Mouse (Mus musculus) myocyte (in vitro differentiated cells): ENCODE data around the gene Hoxd8. TPM values are rescaled to one million over a fixed set of nuclear protein-coding genes. Genes with fewer than 3 reads are reported as not detected.

ENCODE experiments used
- H3K27me3 ChIP-seq: one replicate; pipeline ENCODE4 v1.6.1; 2011; ENCODE audit not compliant: control insufficient read depth, insufficient read depth, insufficient read length
- H3K36me3 ChIP-seq: one replicate; pipeline ENCODE4 v1.6.1; 2011; ENCODE audit not compliant: control insufficient read depth, insufficient read depth
- H3K4me2 ChIP-seq: one replicate; pipeline ENCODE4 v1.6.1; 2011; ENCODE audit warnings: low read depth, control low read depth
- H3K4me3 ChIP-seq: one replicate; pipeline ENCODE4 v1.5.1; 2011; ENCODE audit warnings: mild to moderate bottlenecking, control low read depth, moderate library complexity
- H3K79me2 ChIP-seq: one replicate; pipeline ENCODE4 v1.6.1; 2011; ENCODE audit not compliant: control insufficient read depth, insufficient read depth
- H3ac ChIP-seq: one replicate; pipeline ENCODE4 v1.6.1; 2011; ENCODE audit not compliant: control insufficient read depth, insufficient read length
- CEBPB ChIP-seq: IDR thresholded peaks from 2 replicates; pipeline ENCODE4 v1.6.1; 2011; ENCODE audit warnings: mild to moderate bottlenecking, moderate library complexity; ENCODE audit not compliant: poor library complexity, insufficient read depth, severe bottlenecking
- E2F4 ChIP-seq: IDR thresholded peaks from one replicate; pipeline ENCODE4 v1.6.1; 2011; ENCODE audit warnings: mild to moderate bottlenecking, control low read depth, moderate library complexity; ENCODE audit not compliant: insufficient read depth
- MAX ChIP-seq: IDR thresholded peaks from one replicate; pipeline ENCODE4 v1.6.1; 2011; ENCODE audit warnings: low read depth, mild to moderate bottlenecking, control low read depth
- MYOD1 ChIP-seq, 3 experiments: IDR thresholded peaks; one replicate each; pipeline ENCODE4 v1.6.1; 2011; ENCODE audit warnings: control low read depth in 2 of 3, low read depth in 2 of 3, mild to moderate bottlenecking in 2 of 3, moderate library complexity in 1 of 3; ENCODE audit not compliant: insufficient read length in 2 of 3, control insufficient read depth in 1 of 3
- MYOG ChIP-seq, 3 experiments: IDR thresholded peaks; one replicate each; pipeline ENCODE4 v1.6.1; 2011; ENCODE audit warnings: control low read depth in 2 of 3, low read depth in 2 of 3, mild to moderate bottlenecking in 2 of 3; ENCODE audit not compliant: insufficient read length in 2 of 3, control insufficient read depth in 1 of 3, insufficient read depth in 1 of 3
- POLR2A ChIP-seq: IDR thresholded peaks from one replicate; pipeline ENCODE4 v1.6.1; 2011; ENCODE audit warnings: low read depth, mild to moderate bottlenecking, control low read depth, moderate library complexity; ENCODE audit not compliant: insufficient read length
- POLR2AphosphoS2 ChIP-seq: IDR thresholded peaks from one replicate; pipeline ENCODE4 v1.6.1; 2011; ENCODE audit warnings: low read depth, control low read depth; ENCODE audit not compliant: insufficient read length
- REST ChIP-seq: IDR thresholded peaks from one replicate; pipeline ENCODE4 v1.6.1; 2011; ENCODE audit warnings: mild to moderate bottlenecking, control low read depth, moderate library complexity; ENCODE audit not compliant: insufficient read depth, insufficient read length
- SRF ChIP-seq: IDR thresholded peaks from one replicate; pipeline ENCODE4 v1.6.1; 2011; ENCODE audit warnings: low read depth; ENCODE audit not compliant: control insufficient read depth, insufficient read length
- TCF12 ChIP-seq: IDR thresholded peaks from one replicate; pipeline ENCODE4 v1.6.1; 2011; ENCODE audit warnings: mild to moderate bottlenecking, control low read depth; ENCODE audit not compliant: poor library complexity, insufficient read depth, severe bottlenecking
- TCF3 ChIP-seq: IDR thresholded peaks from one replicate; pipeline ENCODE4 v1.6.1; 2011; ENCODE audit warnings: low read depth, control low read depth; ENCODE audit not compliant: insufficient read length
- USF1 ChIP-seq: IDR thresholded peaks from one replicate; pipeline ENCODE4 v1.6.1; 2011; ENCODE audit warnings: low read depth, mild to moderate bottlenecking, control low read depth, moderate library complexity
- polyA plus RNA-seq: library from polyadenylated mRNA; unstranded; fragments of >200 nt; fragmentation: generic; extraction: Trizol; gene quantifications from one replicate; pipeline ENCODE4 v1.2.1, GENCODE M21; 2012; ENCODE audit warnings: missing spikeins

The Hoxd8 gene
- polyA plus RNA-seq, 1 experiment = not detected

DNA sequence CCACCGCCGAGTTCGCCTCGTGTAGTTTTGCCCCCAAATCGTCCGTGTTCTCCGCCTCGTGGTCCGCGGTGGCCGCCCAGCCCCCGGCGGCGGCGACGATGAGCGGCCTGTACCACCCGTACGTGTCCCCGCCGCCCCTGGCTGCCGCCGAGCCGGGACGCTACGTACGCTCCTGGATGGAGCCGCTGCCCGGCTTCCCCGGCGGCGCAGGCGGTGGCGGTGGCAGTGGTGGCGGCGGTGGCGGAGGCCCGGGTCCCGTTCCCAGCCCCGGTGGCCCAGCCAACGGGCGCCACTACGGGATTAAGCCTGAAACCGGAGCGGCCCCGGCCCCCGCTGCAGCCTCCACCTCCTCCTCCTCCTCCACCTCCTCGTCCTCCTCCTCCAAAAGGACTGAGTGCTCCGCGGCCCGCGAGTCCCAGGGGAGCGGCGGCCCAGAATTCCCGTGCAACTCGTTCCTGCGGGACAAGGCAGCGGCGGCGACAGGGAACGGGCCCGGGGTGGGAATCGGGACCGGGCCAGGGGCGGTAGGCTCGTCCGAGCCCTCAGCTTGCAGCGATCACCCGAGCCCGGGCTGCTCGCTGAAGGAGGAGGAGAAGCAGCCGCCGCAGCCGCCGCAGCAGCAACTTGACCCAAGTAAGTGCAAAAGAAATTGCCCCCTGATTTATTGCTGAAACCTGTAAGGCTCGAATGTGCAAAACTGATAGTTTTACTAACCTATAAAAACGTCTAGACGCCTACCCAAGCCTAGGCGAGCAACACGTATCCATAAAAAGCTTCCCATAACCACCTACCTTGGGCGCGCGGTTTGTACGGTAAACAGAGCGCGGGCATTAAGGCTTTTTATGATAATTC lies 6.0 kb upstream of the Hoxd8 start:
- no peaks in the 10 kb centered on the region for H3K79me2 ChIP-seq
- H3ac ChIP-seq = no peak overlapping the region
- H3K36me3 ChIP-seq = no peaks in the 10 kb centered on the region
- H3K4me3 ChIP-seq = no peak overlapping the region
- peaks cover 58% of the 10 kb centered on the region for H3K27me3 ChIP-seq
- no peak for TF ChIP-seq USF1
- TF ChIP-seq POLR2A = no peak
- no peak for TF ChIP-seq CEBPB
- no peak for TF ChIP-seq POLR2AphosphoS2
- no peak for TF ChIP-seq MAX
- TF ChIP-seq TCF3 = no peak
- TF ChIP-seq E2F4 = no peak
- no peak for TF ChIP-seq MYOG (IDR thresholded peaks at IDR 0.05; ENCODE audit: control insufficient read depth in 1 of 3, insufficient read depth in 1 of 3, insufficient read length in 2 of 3, low read depth in 2 of 3)
- TF ChIP-seq SRF = no peak
- TF ChIP-seq TCF12 = no peak
- no peak for TF ChIP-seq REST
- TF ChIP-seq MYOD1 (IDR thresholded peaks at IDR 0.05; ENCODE audit: control insufficient read depth in 1 of 3, insufficient read length in 2 of 3, low read depth in 2 of 3) = no peak
- no peak overlapping the region for H3K4me2 ChIP-seq

DNA sequence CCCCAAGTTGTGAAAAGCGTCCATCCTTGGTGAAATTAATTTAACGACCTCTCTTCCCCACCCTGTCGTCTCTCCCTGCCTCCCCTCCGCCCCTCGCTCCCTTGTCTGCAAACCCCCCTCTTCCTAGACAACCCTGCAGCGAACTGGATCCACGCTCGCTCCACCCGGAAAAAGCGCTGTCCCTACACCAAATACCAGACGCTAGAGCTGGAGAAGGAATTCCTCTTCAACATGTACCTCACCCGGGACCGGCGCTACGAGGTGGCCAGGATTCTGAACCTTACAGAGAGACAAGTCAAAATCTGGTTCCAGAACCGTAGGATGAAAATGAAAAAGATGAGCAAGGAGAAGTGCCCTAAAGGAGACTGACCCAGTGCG lies 5.4 kb upstream of the Hoxd8 start:
- peaks cover 58% of the 10 kb centered on the region for H3K27me3 ChIP-seq
- no peak overlapping the region for H3K4me3 ChIP-seq
- TF ChIP-seq POLR2A = no peak
- no peak for TF ChIP-seq E2F4
- TF ChIP-seq TCF12 = no peak
- TF ChIP-seq MYOD1 (IDR thresholded peaks at IDR 0.05; ENCODE audit: control insufficient read depth in 1 of 3, insufficient read length in 2 of 3, low read depth in 2 of 3) = no peak
- TF ChIP-seq POLR2AphosphoS2 = no peak
- no peak for TF ChIP-seq MAX
- TF ChIP-seq SRF = no peak
- no peak for TF ChIP-seq TCF3
- TF ChIP-seq MYOG (IDR thresholded peaks at IDR 0.05; ENCODE audit: control insufficient read depth in 1 of 3, insufficient read depth in 1 of 3, insufficient read length in 2 of 3, low read depth in 2 of 3) = no peak
- TF ChIP-seq CEBPB = no peak
- TF ChIP-seq USF1 = no peak
- no peak for TF ChIP-seq REST
- H3K4me2 ChIP-seq = no peak overlapping the region
- no peak overlapping the region for H3ac ChIP-seq
- H3K36me3 ChIP-seq = no peaks in the 10 kb centered on the region
- no peaks in the 10 kb centered on the region for H3K79me2 ChIP-seq

DNA sequence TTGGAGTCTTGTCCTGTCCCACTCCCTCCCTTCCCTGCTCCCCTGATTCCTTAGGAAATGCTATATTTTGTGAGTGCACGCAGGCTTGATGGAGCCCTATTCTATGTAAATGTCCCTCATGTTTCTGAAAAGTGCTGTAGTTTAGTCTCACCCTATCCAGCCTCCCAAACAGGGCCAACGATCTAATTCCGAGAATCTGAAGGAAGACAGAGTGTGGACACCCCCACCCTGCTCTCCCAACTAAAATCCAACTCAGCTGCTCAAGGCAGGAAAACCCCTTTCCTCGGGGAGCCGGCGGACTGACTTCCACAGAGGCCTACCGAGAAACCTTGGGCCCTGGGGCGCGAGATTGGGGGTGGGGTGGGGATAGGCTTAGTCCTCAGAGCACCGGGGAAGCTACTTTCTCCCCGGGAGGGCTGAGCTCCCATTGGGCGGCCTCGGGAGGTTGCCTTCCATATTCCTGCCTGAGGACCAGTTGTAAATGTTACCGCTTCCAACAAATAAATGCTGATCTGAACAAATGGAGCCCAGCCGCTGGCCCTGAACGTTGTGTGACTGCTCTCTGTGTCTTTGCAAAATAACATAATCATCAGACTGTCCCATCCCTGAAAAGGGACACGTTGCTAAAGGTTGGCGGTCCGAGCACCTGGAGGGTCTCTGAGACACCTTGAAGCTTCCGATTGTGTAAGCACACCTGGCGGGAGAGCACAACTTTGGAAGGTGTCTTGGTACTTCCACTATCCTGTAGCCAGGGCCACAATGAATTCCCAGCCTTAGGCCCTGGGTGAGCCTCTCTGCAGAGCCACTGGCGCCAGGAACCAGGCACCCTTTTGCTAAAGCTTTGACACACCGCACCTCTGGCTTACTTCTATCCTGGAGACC lies 4.5 kb upstream of the Hoxd8 start:
- no peak overlapping the region for H3K4me2 ChIP-seq

DNA sequence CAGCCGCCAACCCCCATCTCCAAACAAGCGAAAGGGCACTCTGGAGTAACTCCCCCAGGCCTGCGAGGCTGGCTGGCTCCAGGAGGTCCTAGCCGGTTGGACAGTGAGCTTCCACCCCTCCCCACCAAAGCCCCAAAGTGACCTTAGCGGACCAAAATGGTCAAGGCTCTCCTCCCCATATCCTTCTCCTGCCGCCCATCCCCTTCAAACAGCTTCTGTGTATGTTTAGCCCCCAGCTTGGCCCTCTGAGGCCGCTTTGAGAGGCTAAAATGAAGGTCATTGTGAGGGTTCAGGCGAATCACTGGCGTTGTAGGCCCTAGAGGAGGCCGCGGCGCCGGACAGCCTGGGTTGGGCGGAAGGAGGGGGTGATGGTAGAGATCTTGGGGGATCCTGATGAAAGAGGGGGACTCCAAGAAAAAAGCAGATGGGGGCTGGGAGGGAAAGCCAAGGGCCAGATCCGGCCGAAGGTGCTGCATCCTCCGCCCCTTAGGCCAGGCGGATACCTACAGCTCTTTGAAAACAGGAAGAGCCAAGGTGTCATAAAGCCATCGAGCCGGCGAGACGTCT lies 3.8 kb upstream of the Hoxd8 start:
- Histone ChIP-seq H3K27me3 (peaks cover 67% of the 10 kb centered on the region), H3ac (no peak overlapping the region), H3K79me2 (no peaks in the 10 kb centered on the region), H3K4me2 (no peak overlapping the region), H3K4me3 (no peak overlapping the region), H3K36me3 (no peaks in the 10 kb centered on the region)
- TF ChIP-seq E2F4 (no peak), MYOG (IDR thresholded peaks at IDR 0.05; ENCODE audit: control insufficient read depth in 1 of 3, insufficient read depth in 1 of 3, insufficient read length in 2 of 3, low read depth in 2 of 3) (no peak), MAX (no peak), REST (no peak), MYOD1 (IDR thresholded peaks at IDR 0.05; ENCODE audit: control insufficient read depth in 1 of 3, insufficient read length in 2 of 3, low read depth in 2 of 3) (no peak), TCF3 (no peak), USF1 (no peak), POLR2A (no peak), CEBPB (no peak), TCF12 (no peak), SRF (no peak), POLR2AphosphoS2 (no peak)

More for the DNA sequence above, 4.5 kb upstream of the Hoxd8 start:
- no peak for TF ChIP-seq POLR2A
- no peak for TF ChIP-seq REST
- Histone ChIP-seq H3K4me3 (no peak overlapping the region), H3K79me2 (no peaks in the 10 kb centered on the region), H3K36me3 (no peaks in the 10 kb centered on the region), H3K27me3 (peaks cover 63% of the 10 kb centered on the region), H3ac (no peak overlapping the region)
